Mouse (Mus musculus) left cerebral cortex, adult 11 months (tissue): Measurements from ENCODE around the gene Ikzf3.

Source experiments
- DNase-seq: peaks from one replicate; pipeline ENCODE4 v3.0.0; 2022; ENCODE audit warnings: low spot score

Ikzf3 gene

GRCm38 (mm10) chr11:98473916-98474479, 71.8 kb downstream of the Ikzf3 start:
- DNase-seq, result no peak

DNA sequence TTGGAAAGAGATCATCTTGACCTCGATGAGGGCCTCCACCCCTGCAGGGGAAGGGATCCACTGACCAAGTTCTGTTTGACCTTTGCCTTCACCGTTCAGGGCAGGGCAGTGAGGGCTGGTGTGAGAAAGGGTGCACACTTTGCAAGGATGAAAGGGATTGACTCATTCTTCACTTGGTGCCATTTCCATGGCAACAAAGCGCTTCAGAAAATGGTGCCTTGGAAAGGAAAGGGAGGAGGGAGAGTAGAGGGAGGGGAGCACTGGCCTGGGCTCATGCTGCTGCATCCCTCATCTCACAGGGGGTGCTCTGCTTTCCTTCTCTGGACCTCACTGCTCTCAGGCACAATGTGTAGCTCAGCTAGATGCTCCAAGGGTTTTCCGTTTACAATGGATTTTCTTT, 73.1 kb downstream of the Ikzf3 start:
- DNase-seq, result no peak

- no peak for DNase-seq
Measured at GRCm38 (mm10) chr11:98470795-98471194, 75.0 kb downstream of the Ikzf3 start.

DNA sequence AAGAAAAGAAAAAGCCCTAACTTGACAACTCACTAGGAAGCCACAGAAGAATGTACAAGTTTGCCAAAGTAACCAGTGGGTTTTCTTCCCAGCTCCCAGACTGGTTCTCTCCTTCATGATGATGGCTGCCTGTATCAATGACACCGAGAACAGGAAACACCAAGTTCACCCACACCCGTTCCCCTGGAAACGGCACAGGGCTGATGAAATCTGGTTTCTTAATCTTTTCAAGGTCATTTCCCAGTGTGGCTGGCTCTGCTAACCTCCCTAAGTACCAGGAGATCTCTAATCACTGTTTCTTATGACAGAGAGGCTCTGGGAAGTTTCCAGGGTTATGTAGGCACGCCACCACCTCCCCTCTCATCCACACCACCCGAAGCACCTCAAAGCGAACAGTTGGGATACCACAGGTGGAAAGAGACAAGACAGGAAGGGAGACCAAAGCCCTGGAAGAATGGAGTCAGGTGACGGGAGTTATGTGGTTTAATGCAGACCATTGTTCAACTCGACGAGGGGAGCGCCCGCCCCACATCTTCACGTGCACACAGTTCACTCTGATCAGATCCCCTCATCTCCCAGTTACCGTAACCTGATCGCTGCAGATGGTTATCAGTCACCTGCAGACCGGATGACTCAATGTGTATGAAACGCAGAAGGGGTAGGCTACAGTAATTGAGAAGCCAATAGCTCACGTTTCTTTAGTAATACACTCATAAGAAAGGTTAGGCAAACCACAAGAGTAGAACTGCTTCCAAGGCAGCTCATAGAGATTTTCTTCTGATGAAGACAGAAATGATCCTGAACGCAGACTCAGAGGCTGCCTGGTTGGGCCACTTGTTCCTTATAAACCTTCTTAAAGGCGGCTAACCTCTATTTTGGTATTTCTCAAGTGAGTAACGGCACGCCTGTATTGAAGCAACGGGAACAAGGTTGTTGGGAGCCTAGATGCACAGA, 75.8 kb downstream of the Ikzf3 start:
- no peak for DNase-seq

DNA sequence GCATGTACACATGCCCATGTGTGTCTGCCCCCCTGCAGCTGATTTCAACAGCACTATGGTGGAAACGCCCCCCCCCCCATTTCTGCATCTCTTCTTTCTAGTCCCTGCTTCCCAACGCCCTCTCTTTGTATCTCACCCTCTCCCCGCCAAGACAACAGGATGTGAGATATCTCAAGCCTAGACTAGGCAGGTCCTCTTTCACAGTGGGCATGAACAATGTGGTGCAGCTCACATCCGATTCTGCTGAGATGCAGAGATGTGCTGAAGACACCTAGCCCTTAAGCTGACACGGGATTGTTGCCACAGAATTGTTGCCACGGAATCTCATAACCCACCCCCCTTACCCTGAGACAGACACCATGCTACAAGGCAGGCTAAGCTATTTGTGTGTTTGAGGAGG, 81.3 kb downstream of the Ikzf3 start:
- no peak for DNase-seq

- DNase-seq, result no peak
Measured at GRCm38 (mm10) chr11:98463911-98464310, 81.9 kb downstream of the Ikzf3 start.

GRCm38 (mm10) chr11:98462255-98462654, 83.6 kb downstream of the Ikzf3 start:
- DNase-seq, result no peak

DNA sequence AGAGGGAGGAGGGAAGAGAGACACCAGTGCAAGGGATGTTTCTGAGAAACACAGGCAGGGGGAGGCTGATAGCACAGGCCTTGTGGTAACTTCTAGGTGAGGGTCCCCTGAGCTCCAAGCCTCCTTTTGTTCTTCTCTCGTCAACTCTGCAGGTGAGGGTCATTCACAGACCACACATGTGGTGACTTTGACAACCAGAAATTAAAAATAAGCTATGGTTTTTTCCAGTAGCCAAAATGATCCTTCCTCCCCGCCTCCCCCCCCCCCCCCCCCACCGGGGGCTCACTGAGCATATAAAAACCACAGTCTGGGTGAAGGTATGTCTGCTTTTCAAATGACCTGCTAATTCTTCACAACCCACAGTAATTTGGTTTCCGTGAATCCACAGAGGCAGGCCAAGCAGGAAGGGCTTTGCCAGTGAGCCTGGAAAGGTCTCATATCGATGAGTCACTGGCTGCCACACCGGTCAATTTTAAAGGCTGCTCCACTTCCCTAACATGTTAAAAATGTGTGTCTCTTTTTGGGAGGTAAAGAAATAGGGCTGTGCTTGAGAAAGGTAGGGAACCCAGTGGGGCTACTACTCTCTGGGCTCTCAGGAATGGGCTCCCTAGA, 84.6 kb downstream of the Ikzf3 start:
- no peak for DNase-seq

DNA sequence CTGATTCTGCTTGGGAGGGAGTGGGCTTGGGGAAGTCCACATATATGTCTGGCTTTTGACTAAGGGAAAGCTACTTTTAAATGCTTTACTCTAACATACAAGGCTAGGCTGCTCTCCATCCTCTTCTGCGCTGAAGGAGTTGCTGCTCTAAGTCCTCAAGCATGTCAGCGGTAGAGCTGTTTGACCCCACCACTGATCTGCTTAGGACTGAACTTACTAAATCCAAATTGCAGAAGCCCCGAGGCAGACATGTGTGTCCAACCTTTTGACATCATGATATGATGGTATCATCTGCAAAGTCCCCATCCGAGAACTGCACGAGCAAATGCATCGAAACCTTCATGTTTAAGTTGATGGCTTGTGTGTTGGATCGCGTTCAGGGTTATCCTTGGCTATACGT, 86.0 kb downstream of the Ikzf3 start:
- no peak for DNase-seq

GRCm38 (mm10) chr11:98459071-98459741, 86.6 kb downstream of the Ikzf3 start:
- DNase-seq, result no peak

DNA sequence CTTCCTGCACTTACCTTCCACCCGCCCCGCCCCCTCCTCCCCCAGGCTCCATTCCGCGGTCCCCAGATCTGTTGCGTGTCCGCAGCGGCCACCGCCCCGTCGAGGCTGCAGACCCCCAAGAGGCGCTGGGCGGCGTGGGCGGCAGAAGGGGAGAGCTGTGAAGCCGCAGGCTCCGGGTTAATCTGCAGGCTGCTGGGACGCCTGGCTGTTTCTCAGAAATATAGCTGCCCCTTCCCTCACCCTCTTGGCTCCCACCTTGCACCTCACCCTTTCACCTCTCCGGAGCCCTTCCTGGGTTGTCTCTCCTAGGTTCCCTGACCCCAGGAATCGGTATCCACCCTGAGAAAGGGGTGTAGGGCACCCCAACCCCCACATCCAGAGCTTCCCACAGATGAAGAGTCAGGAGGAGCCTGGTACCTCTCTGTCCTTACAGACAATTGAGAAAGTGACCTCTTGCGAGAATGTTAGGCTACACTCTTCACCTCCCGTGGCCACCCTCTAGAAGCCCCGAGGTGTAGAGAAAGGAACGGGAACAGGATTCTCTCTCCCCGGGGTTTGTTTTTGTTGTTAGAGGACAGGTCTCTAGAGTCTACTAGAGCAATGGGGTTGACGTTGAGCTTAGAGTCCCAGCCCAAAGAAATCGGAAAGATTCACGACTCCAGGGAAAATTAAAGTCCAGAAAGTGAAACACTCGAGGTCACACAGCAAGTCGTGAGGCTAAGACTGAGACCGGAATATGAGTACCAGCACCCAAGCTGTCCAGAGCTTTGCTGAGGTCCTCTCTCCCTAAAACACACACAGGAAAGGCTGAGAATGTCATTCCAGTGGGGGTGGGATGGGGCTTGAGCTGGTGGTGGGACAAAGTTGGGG, 87.5 kb downstream of the Ikzf3 start:
- DNase-seq, result no peak

DNA sequence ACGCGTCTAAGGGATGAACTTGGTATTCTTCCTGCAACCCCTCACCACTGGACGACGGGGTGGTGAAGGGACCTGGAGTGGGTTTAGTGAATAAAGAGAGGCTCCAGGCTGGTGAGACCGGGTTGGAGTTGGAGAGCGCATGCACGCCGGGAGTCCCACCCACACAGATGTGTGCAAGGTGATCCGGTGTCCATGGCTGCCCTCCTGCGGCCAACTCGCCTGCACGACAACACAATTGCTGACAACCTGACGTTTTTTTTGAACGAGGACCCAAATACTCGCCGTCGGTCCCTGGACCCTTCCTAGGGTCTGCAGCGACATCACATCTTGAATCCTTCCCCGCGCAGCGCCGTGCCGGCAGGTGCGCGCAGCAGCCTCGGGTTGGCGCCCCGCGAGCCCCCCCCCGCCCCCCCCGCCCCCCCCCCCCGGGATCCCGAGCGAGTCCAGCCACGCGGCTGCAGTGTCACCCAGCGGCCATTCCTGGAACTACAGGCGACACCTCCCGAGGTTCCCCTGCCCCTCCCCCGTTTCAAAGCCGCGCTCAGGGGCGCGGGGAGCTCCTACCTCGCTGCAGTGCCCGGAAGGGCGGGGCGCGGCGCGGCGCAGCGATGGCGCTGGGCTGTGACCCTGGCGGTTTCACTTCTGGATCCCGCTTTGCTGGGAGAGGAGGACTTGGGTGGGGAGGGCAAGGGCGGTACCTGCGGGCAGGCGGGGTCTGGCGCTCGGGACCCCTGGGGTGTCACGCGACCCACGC, 88.3 kb downstream of the Ikzf3 start:
- DNase-seq, result peak; percentile 65

- DNase-seq, result no peak
Measured at GRCm38 (mm10) chr11:98456945-98457344, 88.9 kb downstream of the Ikzf3 start.

DNA sequence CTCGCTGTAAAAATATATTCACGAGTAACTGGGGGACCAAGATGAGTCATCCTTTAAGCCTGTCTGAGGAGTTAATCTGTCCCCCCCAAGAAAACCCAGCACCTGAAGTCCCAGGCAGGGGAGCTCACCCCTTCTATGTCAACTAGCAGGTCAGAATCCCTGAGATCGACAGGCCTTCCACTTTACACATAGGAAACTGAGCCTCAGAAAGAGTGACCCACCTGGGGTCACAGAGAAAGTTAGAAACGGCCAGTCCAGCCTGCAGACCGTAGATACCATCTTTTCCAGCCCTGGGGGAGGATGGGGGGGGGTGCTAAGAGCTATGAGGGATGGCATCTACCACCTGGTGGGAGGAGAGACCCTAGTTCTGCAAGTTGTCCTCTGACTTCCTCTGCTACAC, 89.3 kb downstream of the Ikzf3 start:
- no peak for DNase-seq

- DNase-seq, result no peak
Measured at GRCm38 (mm10) chr11:98455484-98455883, 90.3 kb downstream of the Ikzf3 start.

GRCm38 (mm10) chr11:98449921-98450771, 95.7 kb downstream of the Ikzf3 start:
- DNase-seq, result no peak

DNA sequence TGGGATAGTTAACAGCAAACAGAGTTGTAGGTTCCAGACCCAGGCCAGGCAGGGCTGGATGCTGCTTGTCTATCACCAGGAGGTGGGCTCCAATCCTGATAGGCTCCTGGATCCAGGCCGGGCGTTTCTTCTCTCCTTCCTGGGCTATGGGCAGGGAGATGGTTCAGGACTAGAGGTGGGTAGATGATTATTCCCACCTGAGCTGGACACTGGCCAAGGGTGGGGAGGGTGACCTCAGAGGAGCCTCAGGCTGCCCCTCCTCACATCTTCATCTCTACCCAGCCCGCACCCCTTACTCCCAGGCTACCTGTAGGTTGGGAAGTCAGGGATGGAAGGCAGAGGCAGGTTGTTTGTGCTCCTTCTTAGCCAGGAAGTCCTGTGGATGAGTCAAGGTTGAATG, 96.4 kb downstream of the Ikzf3 start:
- DNase-seq, result no peak

DNA sequence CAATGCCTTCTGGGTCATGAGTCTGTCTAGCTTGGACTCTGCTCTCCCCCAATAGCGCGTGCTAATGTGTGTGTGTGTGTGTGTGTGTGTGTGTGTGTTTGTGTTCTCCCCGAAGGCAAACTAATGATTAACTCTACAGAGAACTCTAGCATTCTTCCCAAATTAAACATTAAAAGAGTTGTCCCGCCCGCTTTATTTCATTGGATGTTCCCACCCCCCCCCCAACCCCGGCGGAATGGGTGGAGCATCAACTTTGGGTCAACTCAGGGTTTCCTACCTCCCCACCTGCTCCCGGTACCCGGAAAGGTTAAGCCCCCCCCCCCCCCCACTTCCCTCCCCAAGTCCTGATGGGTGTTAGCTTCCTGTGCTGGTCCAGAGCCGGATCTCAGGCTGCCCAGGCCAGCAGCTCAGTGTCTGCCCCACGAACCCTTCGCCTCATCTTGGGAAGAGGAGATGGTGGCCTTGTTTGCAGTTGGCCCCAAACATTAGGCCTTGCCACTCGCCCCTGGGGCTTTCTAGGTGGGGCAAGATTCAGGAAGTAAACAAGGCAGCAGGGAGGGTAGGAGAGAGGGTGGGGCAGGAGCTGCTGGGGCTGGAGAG, 97.5 kb downstream of the Ikzf3 start:
- no peak for DNase-seq

- no peak for DNase-seq
Measured at GRCm38 (mm10) chr11:98447475-98447834, 98.4 kb downstream of the Ikzf3 start.
